Mouse (Mus musculus) liver, adult 2 months (tissue): ENCODE measurements around the gene Mrpl22.

ENCODE experiments used
- CTCF ChIP-seq: fragments of 200-500 bp; IDR thresholded peaks from 2 replicates; pipeline ENCODE4 v1.5.1; 2011; ENCODE audit warnings: low read depth, low read length, control low read depth
- POLR2A ChIP-seq: fragments of 200-500 bp; IDR thresholded peaks from 2 replicates; pipeline ENCODE4 v1.6.1; 2011; ENCODE audit warnings: low read length, control low read depth; ENCODE audit not compliant: insufficient read depth; ENCODE audit errors: extremely low read depth

- TF ChIP-seq POLR2A: no peak
- no peak for TF ChIP-seq CTCF
Observed at GRCm38 (mm10) chr11:58216823-58217222, 45.4 kb downstream of the Mrpl22 start.
